Mouse (Mus musculus) stomach, postnatal 0 days (tissue): ENCODE data around the gene Mrgprh. TPM values are rescaled to one million over a fixed set of nuclear protein-coding genes. Genes with fewer than 3 reads are reported as not detected.

Source experiments
- ATAC-seq: fragments of 200-750 bp; cut with Nextera tagmentation; 2 replicates; pipeline ENCODE4 v1.8.0; 2017; ENCODE audit not compliant: low FRiP score, low TSS enrichment
- DNase-seq: peaks from one replicate; pipeline ENCODE4 v3.0.0-alpha.2; 2016; ENCODE audit warnings: low spot score
- H3K27ac ChIP-seq: fragments of 300-500 bp; sonication (generic); replicated peaks from 2 replicates; pipeline ENCODE4 v1.5.1; 2014; ENCODE audit warnings: mild to moderate bottlenecking, control low read depth
- H3K27me3 ChIP-seq: fragments of 300-500 bp; sonication (generic); 2 replicates; pipeline ENCODE4 v1.6.1; 2014; ENCODE audit warnings: low read length; ENCODE audit not compliant: control insufficient read depth, insufficient read depth
- H3K36me3 ChIP-seq: fragments of 300-500 bp; sonication (generic); 2 replicates; pipeline ENCODE4 v1.6.1; 2014; ENCODE audit warnings: low read length, mixed read lengths; ENCODE audit not compliant: control insufficient read depth, insufficient read depth
- H3K4me1 ChIP-seq: fragments of 300-500 bp; sonication (generic); replicated peaks from 2 replicates; pipeline ENCODE4 v1.6.1; 2014; ENCODE audit warnings: antibody characterized with exemption; ENCODE audit not compliant: control insufficient read depth, insufficient read depth
- H3K4me2 ChIP-seq: fragments of 300-500 bp; sonication (generic); replicated peaks from 2 replicates; pipeline ENCODE4 v1.6.1; 2014; ENCODE audit warnings: low read depth, mild to moderate bottlenecking, control low read depth, moderate library complexity
- H3K4me3 ChIP-seq: fragments of 300-500 bp; sonication (generic); 2 replicates; pipeline ENCODE4 v1.5.1; 2014; ENCODE audit warnings: low read depth, low read length, control low read depth
- H3K9ac ChIP-seq: fragments of 300-500 bp; sonication (generic); 2 replicates; pipeline ENCODE4 v1.6.1; 2014; ENCODE audit warnings: mild to moderate bottlenecking, low read length, control low read depth, mixed read lengths
- H3K9me3 ChIP-seq: fragments of 300-500 bp; sonication (generic); 2 replicates; pipeline ENCODE4 v1.6.1; 2016; ENCODE audit warnings: low read length; ENCODE audit not compliant: control insufficient read depth
- CTCF ChIP-seq: IDR thresholded peaks from 2 replicates; pipeline ENCODE4 v1.5.1; 2016; ENCODE audit warnings: antibody characterized with exemption, low read depth, mild to moderate bottlenecking, moderate library complexity
- EP300 ChIP-seq: optimal IDR thresholded peaks from 2 replicates; pipeline ENCODE3; 2016; ENCODE audit warnings: antibody characterized with exemption
- WGBS: fragments of 180-500 bp; shearing (Covaris S2); extraction: QIAGEN DNeasy Blood & Tissue Kit; methylation state at CpG from one replicate; pipeline ENCODE4 v1.1.7; 2014; 5-methylcytosine and 5-hydroxymethylcytosine counted together
- polyA plus RNA-seq: library from polyadenylated mRNA; unstranded; fragments of >200 nt; fragmentation: Nextera tagmentation; extraction: Ambion mirVana; gene quantifications from 2 replicates; pipeline ENCODE4 v1.2.1, GENCODE M21; 2015

Gene Mrgprh
- polyA plus RNA-seq, 1 experiment from 2014 or later: not detected

GRCm38 (mm10) chr17:12858072-12858471 is 17.8 kb upstream of the Mrgprh start:
- WGBS: 48% methylated on average over 4 of the region's 4 CpGs
- no peak overlapping the region for H3K4me3 ChIP-seq
- DNase-seq (no peak), ATAC-seq (no peak)
- no peak overlapping the region for H3K9ac ChIP-seq
- H3K9me3 ChIP-seq: no peaks in the 10 kb centered on the region
- H3K27me3 ChIP-seq: no peaks in the 10 kb centered on the region
- no peak overlapping the region for H3K4me2 ChIP-seq
- H3K36me3 ChIP-seq: no peaks in the 10 kb centered on the region
- no peaks in the 10 kb centered on the region for H3K4me1 ChIP-seq
- no peak overlapping the region for H3K27ac ChIP-seq
- TF ChIP-seq EP300 (no peak), CTCF (peak; percentile 66)

GRCm38 (mm10) chr17:12859006-12859520 is 16.8 kb upstream of the Mrgprh start:
- Histone ChIP-seq H3K27ac (no peak overlapping the region), H3K4me1 (no peaks in the 10 kb centered on the region), H3K9me3 (no peaks in the 10 kb centered on the region), H3K27me3 (no peaks in the 10 kb centered on the region), H3K36me3 (no peaks in the 10 kb centered on the region), H3K9ac (no peak overlapping the region), H3K4me3 (no peak overlapping the region), H3K4me2 (no peak overlapping the region)
- WGBS: 57% methylated on average over 8 of the region's 8 CpGs
- no peak for ATAC-seq
- no peak for TF ChIP-seq CTCF
- TF ChIP-seq EP300: no peak
- no peak for DNase-seq

GRCm38 (mm10) chr17:12864111-12864510 is 11.7 kb upstream of the Mrgprh start:
- H3K4me2 ChIP-seq: no peak overlapping the region
- no peak for DNase-seq

GRCm38 (mm10) chr17:12865407-12865806 is 10.4 kb upstream of the Mrgprh start:
- no peak overlapping the region for H3K4me3 ChIP-seq
- no peaks in the 10 kb centered on the region for H3K9me3 ChIP-seq
- no peak overlapping the region for H3K9ac ChIP-seq
- no peaks in the 10 kb centered on the region for H3K36me3 ChIP-seq
- no peak for ATAC-seq
- no peak overlapping the region for H3K4me2 ChIP-seq
- WGBS: 52% methylated on average over 3 of the region's 3 CpGs
- DNase-seq: no peak
- no peak overlapping the region for H3K27ac ChIP-seq
- H3K27me3 ChIP-seq: no peaks in the 10 kb centered on the region
- TF ChIP-seq EP300 (no peak), CTCF (no peak)
- no peaks in the 10 kb centered on the region for H3K4me1 ChIP-seq

More at GRCm38 (mm10) chr17:12864111-12864510, 11.7 kb upstream of the Mrgprh start:
- Histone ChIP-seq H3K4me1 (no peaks in the 10 kb centered on the region), H3K9ac (no peak overlapping the region), H3K4me3 (no peak overlapping the region), H3K27me3 (no peaks in the 10 kb centered on the region), H3K9me3 (no peaks in the 10 kb centered on the region), H3K27ac (no peak overlapping the region), H3K36me3 (no peaks in the 10 kb centered on the region)
- no peak for TF ChIP-seq CTCF
- TF ChIP-seq EP300: no peak
- no peak for ATAC-seq

GRCm38 (mm10) chr17:12866853-12867252 is 9.0 kb upstream of the Mrgprh start:
- 83% methylated on average over 10 of the region's 10 CpGs for WGBS
- Histone ChIP-seq H3K27ac (no peak overlapping the region), H3K27me3 (no peaks in the 10 kb centered on the region), H3K4me3 (no peak overlapping the region), H3K9me3 (no peaks in the 10 kb centered on the region), H3K4me1 (no peaks in the 10 kb centered on the region), H3K4me2 (no peak overlapping the region), H3K36me3 (no peaks in the 10 kb centered on the region), H3K9ac (no peak overlapping the region)
- DNase-seq (no peak), ATAC-seq (no peak)
- TF ChIP-seq EP300: no peak
- TF ChIP-seq CTCF: no peak

- no peaks in the 10 kb centered on the region for H3K36me3 ChIP-seq
- H3K9ac ChIP-seq: no peak within 1 kb of the TSS
- no peaks in the 10 kb centered on the region for H3K4me1 ChIP-seq
- no peak within 1 kb of the TSS for H3K4me3 ChIP-seq
- DNase-seq (no peak), ATAC-seq (no peak)
- 30% methylated on average over 2 of the region's 2 CpGs for WGBS
- H3K9me3 ChIP-seq: no peaks in the 10 kb centered on the region
- TF ChIP-seq CTCF (no peak), EP300 (no peak)
- no peaks in the 10 kb centered on the region for H3K27me3 ChIP-seq
- H3K27ac ChIP-seq: no peak within 1 kb of the TSS
- no peak within 1 kb of the TSS for H3K4me2 ChIP-seq
These were observed 7.8 kb upstream of the Mrgprh start, which contains the start of gene Mas1 for GRCm38 (mm10) chr17:12868043-12868442. TSS of gene Mas1 (minus strand) at chr17:12868143.
